Mouse (Mus musculus): ENCODE measurements around the gene F930015N05Rik. TPM values are rescaled to one million over a fixed set of nuclear protein-coding genes. Genes with fewer than 3 reads are reported as not detected.

The F930015N05Rik gene
- total RNA-seq (2012; rRNA removed) (not detected in 2 replicates), total RNA-seq (2014; rRNA removed) (not detected in 2 replicates), polyA plus RNA-seq (2012; ENCODE audit: insufficient read length, low read depth) (not detected in 2 replicates)

GRCm38 (mm10) chr11:64436412-64436727, at the start of gene F930015N05Rik:
Gene F930015N05Rik, minus strand, starts transcription at chr11:64436653.
- H3K9me3 ChIP-seq (replicated peaks; ENCODE audit: low read length): peaks cover 14% of the 10 kb centered on the region
- no peak within 1 kb of the TSS for H3K27ac ChIP-seq (ENCODE audit: insufficient read depth, low read depth)
- no peaks in the 10 kb centered on the region for H3K79me2 ChIP-seq (replicated peaks; ENCODE audit: control insufficient read depth, extremely low read depth, insufficient read depth, poor library complexity, severe bottlenecking)
- dilution Hi-C loops (cut with MboI; ENCODE audit: extremely low pct_ligation_motif_present, extremely low pct_unique_long_range_greater_than_20kb, low sequenced_read_pairs) (no loop called here), in situ Hi-C loops (cut with MboI; ENCODE audit: low pct_ligation_motif_present, low pct_unique_long_range_greater_than_20kb, low sequenced_read_pairs) (loop anchor here (10.0 to 25.0 kb wide), 2 partner anchors 512 to 1024 kb away; partner anchors contain the start of gene Hs3st3b1)
- no peak within 1 kb of the TSS for H3K4me3 ChIP-seq (replicated peaks in 1 of 3; ENCODE audit: low read depth in 2 of 3, low read length in 2 of 3, poor library complexity in 1 of 3)
- H3K27me3 ChIP-seq (replicated peaks): no peaks in the 10 kb centered on the region
- TF ChIP-seq MAFK (IDR thresholded peaks at IDR 0.05; ENCODE audit: insufficient replicate concordance, low read length): no peak
- TF ChIP-seq NRF1 (IDR thresholded peaks at IDR 0.05; ENCODE audit: low read depth, low read length): no peak
- TF ChIP-seq ZNF384 (IDR thresholded peaks at IDR 0.05; ENCODE audit: low read depth, low read length): no peak
- TF ChIP-seq CHD1 (IDR thresholded peaks at IDR 0.05; ENCODE audit: low read depth, low read length): no peak
- TF ChIP-seq NELFE (IDR thresholded peaks at IDR 0.05; ENCODE audit: low read depth, low read length): no peak
- TF ChIP-seq JUN (IDR thresholded peaks at IDR 0.05; ENCODE audit: insufficient read depth, low read depth, low read length): no peak
- no peak for TF ChIP-seq GABPA (IDR thresholded peaks at IDR 0.05; ENCODE audit: insufficient replicate concordance, low read depth, low read length)
- TF ChIP-seq MAX (IDR thresholded peaks at IDR 0.05; ENCODE audit: low read length): no peak
- no peak for TF ChIP-seq ELF1 (IDR thresholded peaks at IDR 0.05; ENCODE audit: low read depth, low read length)
- TF ChIP-seq IRF4 (IDR thresholded peaks at IDR 0.05; ENCODE audit: low read depth, low read length): no peak
- TF ChIP-seq TBP (conservative IDR thresholded peaks at IDR 0.05; ENCODE audit: low read depth, low read length): no peak
- no peak for TF ChIP-seq MYC (IDR thresholded peaks at IDR 0.05; ENCODE audit: low read depth, low read length)
- no peak for TF ChIP-seq RCOR1 (conservative IDR thresholded peaks at IDR 0.05; ENCODE audit: low read depth, low read length)
- TF ChIP-seq ZKSCAN1 (IDR thresholded peaks at IDR 0.05; ENCODE audit: borderline replicate concordance, low read depth, low read length): no peak
- no peak for TF ChIP-seq RAD21 (IDR thresholded peaks at IDR 0.05; ENCODE audit: low read depth, low read length)
- no peak for TF ChIP-seq SIN3A (IDR thresholded peaks at IDR 0.05; ENCODE audit: low read length)
- no peak for TF ChIP-seq ZC3H11A (IDR thresholded peaks at IDR 0.05; ENCODE audit: low read depth, low read length)
- no peak for TF ChIP-seq EP300 (IDR thresholded peaks at IDR 0.05; ENCODE audit: low read length)
- TF ChIP-seq HCFC1 (IDR thresholded peaks at IDR 0.05; ENCODE audit: low read depth, low read length): no peak
- no peak within 1 kb of the TSS for H3K4me2 ChIP-seq (ENCODE audit: insufficient read depth, low read depth, poor library complexity, severe bottlenecking)
- DNase-seq (ENCODE audit: extremely low read depth): no peak
- H3K36me3 ChIP-seq (replicated peaks in 1 of 2; ENCODE audit: control insufficient read depth in 1 of 2, insufficient read depth in 1 of 2, low read length in 1 of 2): no peaks in the 10 kb centered on the region
- no peak within 1 kb of the TSS for H3K9ac ChIP-seq (ENCODE audit: insufficient read depth, low read depth)
- no peaks in the 10 kb centered on the region for H3K4me1 ChIP-seq (ENCODE audit: control insufficient read depth in 1 of 2, insufficient read depth in 2 of 2)

GRCm38 (mm10) chr11:64481445-64481844, 45.0 kb upstream of the F930015N05Rik start:
- TF ChIP-seq RCOR1 (conservative IDR thresholded peaks at IDR 0.05; ENCODE audit: low read depth, low read length): no peak
- no peak for TF ChIP-seq GABPA (IDR thresholded peaks at IDR 0.05; ENCODE audit: insufficient replicate concordance, low read depth, low read length)
- no peak for TF ChIP-seq MXI1 (IDR thresholded peaks at IDR 0.05; ENCODE audit: low read depth, low read length)
- TF ChIP-seq POLR2A (IDR thresholded peaks at IDR 0.05; ENCODE audit: low read depth, low read length): no peak
- peak; percentile 62; the same call in 1 of the 2 replicates for TF ChIP-seq ZNF384 (IDR thresholded peaks at IDR 0.05; ENCODE audit: low read depth, low read length)
- no peak for TF ChIP-seq ZKSCAN1 (IDR thresholded peaks at IDR 0.05; ENCODE audit: borderline replicate concordance, low read depth, low read length)
- no peak for TF ChIP-seq PAX5 (IDR thresholded peaks at IDR 0.05; ENCODE audit: low read length)
- no peak for TF ChIP-seq MAX (IDR thresholded peaks at IDR 0.05; ENCODE audit: low read length)
- peak; percentile 74 for TF ChIP-seq MEF2A (IDR thresholded peaks at IDR 0.05; ENCODE audit: borderline replicate concordance, low read depth, low read length)
- in situ Hi-C loops (cut with MboI; ENCODE audit: low pct_ligation_motif_present, low pct_unique_long_range_greater_than_20kb, low sequenced_read_pairs): loop anchor here (25.0 kb wide), 1 partner anchor 231 kb away; no protein-coding TSS in a partner anchor
- no peaks in the 10 kb centered on the region for H3K27me3 ChIP-seq (replicated peaks)
- H3K79me2 ChIP-seq (replicated peaks; ENCODE audit: control insufficient read depth, extremely low read depth, insufficient read depth, poor library complexity, severe bottlenecking): no peaks in the 10 kb centered on the region
- dilution Hi-C loops (cut with MboI; ENCODE audit: extremely low pct_ligation_motif_present, extremely low pct_unique_long_range_greater_than_20kb, low sequenced_read_pairs): no loop called here
- no peaks in the 10 kb centered on the region for H3K4me1 ChIP-seq (ENCODE audit: control insufficient read depth in 1 of 2, insufficient read depth in 2 of 2)
- H3K27ac ChIP-seq (ENCODE audit: insufficient read depth, low read depth): no peak overlapping the region
- DNase-seq (ENCODE audit: extremely low read depth): no peak
- no peak overlapping the region for H3K9ac ChIP-seq (ENCODE audit: insufficient read depth, low read depth)
- no peaks in the 10 kb centered on the region for H3K9me3 ChIP-seq (replicated peaks; ENCODE audit: low read length)
- H3K36me3 ChIP-seq (replicated peaks in 1 of 2; ENCODE audit: control insufficient read depth in 1 of 2, insufficient read depth in 1 of 2, low read length in 1 of 2): no peaks in the 10 kb centered on the region
- no peak overlapping the region for H3K4me3 ChIP-seq (replicated peaks in 1 of 3; ENCODE audit: low read depth in 2 of 3, low read length in 2 of 3, poor library complexity in 1 of 3)
- no peak overlapping the region; the same call in 1 of the 2 replicates for H3K4me2 ChIP-seq (ENCODE audit: insufficient read depth, low read depth, poor library complexity, severe bottlenecking)

Data from CH12.LX (cell line).